Mouse (Mus musculus) limb, embryonic 14.5 days (tissue): ENCODE data around the gene Tmem104. TPM values are rescaled to one million over a fixed set of nuclear protein-coding genes. Genes with fewer than 3 reads are reported as not detected.

Source experiments
- ATAC-seq: fragments of 200-750 bp; cut with Nextera tagmentation; 2 replicates; pipeline ENCODE4 v1.8.0; 2017; ENCODE audit warnings: low read depth, moderate number of reproducible peaks, moderate TSS enrichment; ENCODE audit not compliant: low FRiP score
- DNase-seq: peaks from one replicate; pipeline ENCODE4 v3.0.0-alpha.2; 2015; ENCODE audit warnings: low spot score
- H3K27ac ChIP-seq: fragments of 300-500 bp; sonication (generic); replicated peaks from 2 replicates; pipeline ENCODE4 v1.5.1; 2014; ENCODE audit warnings: low read depth, mild to moderate bottlenecking, low read length, moderate library complexity, mixed read lengths
- H3K27me3 ChIP-seq: fragments of 300-500 bp; sonication (generic); 2 replicates; pipeline ENCODE4 v1.6.1; 2014; ENCODE audit warnings: low read length, mixed read lengths; ENCODE audit not compliant: control insufficient read depth, insufficient read depth
- H3K36me3 ChIP-seq: fragments of 300-500 bp; sonication (generic); 2 replicates; pipeline ENCODE4 v1.6.1; 2014; ENCODE audit warnings: mild to moderate bottlenecking, low read length, moderate library complexity, mixed read lengths; ENCODE audit not compliant: control insufficient read depth, insufficient read depth
- H3K4me1 ChIP-seq: fragments of 300-500 bp; sonication (generic); 2 replicates; pipeline ENCODE4 v1.6.1; 2014; ENCODE audit warnings: antibody characterized with exemption, low read length, mixed read lengths; ENCODE audit not compliant: control insufficient read depth, insufficient read depth
- H3K4me2 ChIP-seq: fragments of 300-500 bp; sonication (generic); replicated peaks from 2 replicates; pipeline ENCODE4 v1.6.1; 2014; ENCODE audit warnings: low read depth, mild to moderate bottlenecking, low read length, moderate library complexity; ENCODE audit not compliant: severe bottlenecking
- H3K4me3 ChIP-seq: fragments of 300-500 bp; sonication (generic); replicated peaks from 2 replicates; pipeline ENCODE4 v1.5.1; 2014; ENCODE audit warnings: low read length
- H3K9ac ChIP-seq: fragments of 300-500 bp; sonication (generic); 2 replicates; pipeline ENCODE4 v1.6.1; 2014; ENCODE audit warnings: mild to moderate bottlenecking, low read depth, low read length, moderate library complexity; ENCODE audit not compliant: severe bottlenecking
- H3K9me3 ChIP-seq: fragments of 300-500 bp; sonication (generic); 2 replicates; pipeline ENCODE4 v1.6.1; 2016; ENCODE audit warnings: low read length; ENCODE audit not compliant: control insufficient read depth
- POLR2A ChIP-seq: fragments of 200-500 bp; IDR thresholded peaks from 2 replicates; pipeline ENCODE4 v1.8.0; 2012; ENCODE audit warnings: inconsistent platforms, mild to moderate bottlenecking, moderate library complexity, borderline replicate concordance; ENCODE audit not compliant: insufficient read depth, insufficient read length; ENCODE audit errors: extremely low read depth
- WGBS: fragments of 180-500 bp; shearing (Covaris S2); extraction: QIAGEN DNeasy Blood & Tissue Kit; methylation state at CpG from one replicate; pipeline ENCODE4 v1.1.7; 2014; 5-methylcytosine and 5-hydroxymethylcytosine counted together
- microRNA-seq: library from miRNA; unstranded; fragments of <30 nt; microRNA quantifications from one replicate; pipeline ENCODE4, GENCODE M21; 2016
- polyA plus RNA-seq, 2 experiments: library from polyadenylated mRNA; depleted of rRNA in 1 of 2; stranded (reverse) in 1 of 2; unstranded in 1 of 2; fragments of >200 nt; fragmentation: Nextera tagmentation in 1 of 2; extraction: Ambion mirVana in 1 of 2; gene quantifications; 2 replicates each; pipeline versions ENCODE4 v1.2.1 to v1.2.3; 2012 to 2014

The Tmem104 gene
- polyA plus RNA-seq, 2 experiments: 9.2 to 12.4 TPM

GRCm38 (mm10) chr11:115289885-115290284 is 102.6 kb downstream of the Tmem104 start:
- Histone ChIP-seq H3K27ac (no peak overlapping the region), H3K9ac (no peak overlapping the region), H3K27me3 (no peaks in the 10 kb centered on the region), H3K36me3 (no peaks in the 10 kb centered on the region), H3K9me3 (no peaks in the 10 kb centered on the region), H3K4me1 (no peaks in the 10 kb centered on the region), H3K4me2 (no peak overlapping the region), H3K4me3 (no peak overlapping the region)
- no peak for DNase-seq
- ATAC-seq: no peak
- WGBS: 70% methylated on average over 8 of the region's 8 CpGs
- TF ChIP-seq POLR2A: no peak

- Histone ChIP-seq H3K4me1 (no peaks in the 10 kb centered on the region), H3K9ac (no peak overlapping the region), H3K9me3 (no peaks in the 10 kb centered on the region), H3K27ac (no peak overlapping the region), H3K27me3 (no peaks in the 10 kb centered on the region), H3K36me3 (no peaks in the 10 kb centered on the region), H3K4me3 (no peak overlapping the region), H3K4me2 (no peak overlapping the region)
- ATAC-seq (no peak), DNase-seq (no peak)
- WGBS: 89% methylated on average over 1 of the region's 1 CpGs
- no peak for TF ChIP-seq POLR2A
Observed at GRCm38 (mm10) chr11:115290314-115290713, 103.0 kb downstream of the Tmem104 start.

GRCm38 (mm10) chr11:115290919-115291318 is 103.6 kb downstream of the Tmem104 start:
- H3K4me3 ChIP-seq: no peak overlapping the region
- no peaks in the 10 kb centered on the region for H3K9me3 ChIP-seq
- TF ChIP-seq POLR2A: no peak
- ATAC-seq (no peak), DNase-seq (no peak)
- no peak overlapping the region for H3K9ac ChIP-seq
- H3K27ac ChIP-seq: no peak overlapping the region
- H3K27me3 ChIP-seq: no peaks in the 10 kb centered on the region
- H3K4me2 ChIP-seq: no peak overlapping the region
- no peaks in the 10 kb centered on the region for H3K4me1 ChIP-seq
- WGBS: 76% methylated on average over 6 of the region's 6 CpGs
- no peaks in the 10 kb centered on the region for H3K36me3 ChIP-seq

GRCm38 (mm10) chr11:115291503-115291902 is 104.2 kb downstream of the Tmem104 start:
- ATAC-seq: no peak
- no peak overlapping the region for H3K4me2 ChIP-seq
- no peaks in the 10 kb centered on the region for H3K9me3 ChIP-seq
- H3K4me1 ChIP-seq: no peaks in the 10 kb centered on the region
- no peak for DNase-seq
- H3K4me3 ChIP-seq: no peak overlapping the region
- no peak overlapping the region for H3K27ac ChIP-seq
- H3K36me3 ChIP-seq: no peaks in the 10 kb centered on the region
- peaks cover 3% of the 10 kb centered on the region; the same call in 1 of the 2 replicates for H3K27me3 ChIP-seq
- 80% methylated on average over 10 of the region's 10 CpGs for WGBS
- H3K9ac ChIP-seq: no peak overlapping the region
- no peak for TF ChIP-seq POLR2A

GRCm38 (mm10) chr11:115292631-115293375 is 105.5 kb downstream of the Tmem104 start:
- no peak for TF ChIP-seq POLR2A
- H3K4me1 ChIP-seq: no peaks in the 10 kb centered on the region
- no peaks in the 10 kb centered on the region for H3K36me3 ChIP-seq
- no peak overlapping the region for H3K27ac ChIP-seq
- DNase-seq (no peak), ATAC-seq (no peak)
- no peak overlapping the region for H3K4me2 ChIP-seq
- peaks cover 16% of the 10 kb centered on the region for H3K27me3 ChIP-seq
- no peak overlapping the region for H3K4me3 ChIP-seq
- WGBS: 60% methylated on average over 14 of the region's 14 CpGs
- H3K9ac ChIP-seq: no peak overlapping the region
- no peaks in the 10 kb centered on the region for H3K9me3 ChIP-seq

- H3K4me1 ChIP-seq: no peaks in the 10 kb centered on the region
- ATAC-seq: no peak
- no peak overlapping the region for H3K9ac ChIP-seq
- no peak overlapping the region for H3K27ac ChIP-seq
- DNase-seq: no peak
- H3K4me2 ChIP-seq: no peak overlapping the region
- H3K36me3 ChIP-seq: no peaks in the 10 kb centered on the region
- H3K9me3 ChIP-seq: no peaks in the 10 kb centered on the region
- no peak for TF ChIP-seq POLR2A
- no peak overlapping the region for H3K4me3 ChIP-seq
- WGBS: 87% methylated on average over 11 of the region's 11 CpGs
- peaks cover 27% of the 10 kb centered on the region for H3K27me3 ChIP-seq
Observed at GRCm38 (mm10) chr11:115295939-115296338, 108.7 kb downstream of the Tmem104 start.

Small RNAs within 50 kb of the gene (microRNA-seq; reads per million reads assigned to microRNA genes)
- not detected for gene Gm25837

Other genes starting within 250 kb of the Tmem104 start
- gene Cd300c, start 218.3 kb upstream of the Tmem104 start, polyA plus RNA-seq (2012; rRNA removed): not detected in 2 replicates
- not detected in 2 replicates for gene Cd300c, start 218.3 kb upstream of the Tmem104 start, polyA plus RNA-seq (2014; fragmentation: Nextera tagmentation; extraction: Ambion mirVana)
- gene Cd300ld, start 197.6 kb upstream of the Tmem104 start, polyA plus RNA-seq (2012; rRNA removed): 0.13 and 0.22 TPM in 2 replicates
- 0.29 and 0.36 TPM in 2 replicates for gene Cd300ld, start 197.6 kb upstream of the Tmem104 start, polyA plus RNA-seq (2014; fragmentation: Nextera tagmentation; extraction: Ambion mirVana)
- 2.4 and 2.7 TPM in 2 replicates for gene Cd300c2, start 185.6 kb upstream of the Tmem104 start, polyA plus RNA-seq (2012; rRNA removed)
- gene Cd300c2, start 185.6 kb upstream of the Tmem104 start, polyA plus RNA-seq (2014; fragmentation: Nextera tagmentation; extraction: Ambion mirVana): 4.0 and 4.1 TPM in 2 replicates
- 0.23 TPM in 1 of 2 replicates, not detected in the other for gene Cd300ld2, start 171.3 kb upstream of the Tmem104 start, polyA plus RNA-seq (2012; rRNA removed)
- not detected in 2 replicates for gene Cd300ld2, start 171.3 kb upstream of the Tmem104 start, polyA plus RNA-seq (2014; fragmentation: Nextera tagmentation; extraction: Ambion mirVana)
- 0.18 TPM in 1 of 2 replicates, not detected in the other for gene Cd300ld4, start 160.5 kb upstream of the Tmem104 start, polyA plus RNA-seq (2012; rRNA removed)
- not detected in 2 replicates for gene Cd300ld4, start 160.5 kb upstream of the Tmem104 start, polyA plus RNA-seq (2014; fragmentation: Nextera tagmentation; extraction: Ambion mirVana)
- 0.24 and 0.48 TPM in 2 replicates for gene Cd300ld5, start 149.7 kb upstream of the Tmem104 start, polyA plus RNA-seq (2012; rRNA removed)
- not detected in 2 replicates for gene Cd300ld5, start 149.7 kb upstream of the Tmem104 start, polyA plus RNA-seq (2014; fragmentation: Nextera tagmentation; extraction: Ambion mirVana)
- gene Cd300ld3, start 139.1 kb upstream of the Tmem104 start, polyA plus RNA-seq (2012; rRNA removed): 0.37 and 0.65 TPM in 2 replicates
- not detected in 2 replicates for gene Cd300ld3, start 139.1 kb upstream of the Tmem104 start, polyA plus RNA-seq (2014; fragmentation: Nextera tagmentation; extraction: Ambion mirVana)
- 0.10 and 0.15 TPM in 2 replicates for gene Cd300e, start 125.3 kb upstream of the Tmem104 start, polyA plus RNA-seq (2012; rRNA removed)
- gene Cd300e, start 125.3 kb upstream of the Tmem104 start, polyA plus RNA-seq (2014; fragmentation: Nextera tagmentation; extraction: Ambion mirVana): 0.08 and 0.10 TPM in 2 replicates
- 1.5 and 1.7 TPM in 2 replicates for gene Rab37, start 96.1 kb upstream of the Tmem104 start, polyA plus RNA-seq (2012; rRNA removed)
- 1.5 and 1.8 TPM in 2 replicates for gene Rab37, start 96.1 kb upstream of the Tmem104 start, polyA plus RNA-seq (2014; fragmentation: Nextera tagmentation; extraction: Ambion mirVana)
- 0.35 and 0.65 TPM in 2 replicates for gene Cd300lf, start 53.5 kb upstream of the Tmem104 start, polyA plus RNA-seq (2012; rRNA removed)
- gene Cd300lf, start 53.5 kb upstream of the Tmem104 start, polyA plus RNA-seq (2014; fragmentation: Nextera tagmentation; extraction: Ambion mirVana): 0.14 and 0.29 TPM in 2 replicates
- gene Slc9a3r1, start 24.1 kb upstream of the Tmem104 start, polyA plus RNA-seq (2012; rRNA removed): 19.1 and 22.0 TPM in 2 replicates
- 29.9 and 33.7 TPM in 2 replicates for gene Slc9a3r1, start 24.1 kb upstream of the Tmem104 start, polyA plus RNA-seq (2014; fragmentation: Nextera tagmentation; extraction: Ambion mirVana)
- gene Nat9, start 372 bp downstream of the Tmem104 start, polyA plus RNA-seq (2012; rRNA removed): 25.6 and 32.1 TPM in 2 replicates
- 20.0 and 24.3 TPM in 2 replicates for gene Nat9, start 372 bp downstream of the Tmem104 start, polyA plus RNA-seq (2014; fragmentation: Nextera tagmentation; extraction: Ambion mirVana)
- gene Grin2c, start 79.8 kb downstream of the Tmem104 start, polyA plus RNA-seq (2012; rRNA removed): 0.20 and 0.21 TPM in 2 replicates
- not detected in 2 replicates for gene Grin2c, start 79.8 kb downstream of the Tmem104 start, polyA plus RNA-seq (2014; fragmentation: Nextera tagmentation; extraction: Ambion mirVana)
- 16.8 and 21.8 TPM in 2 replicates for gene Fdxr, start 89.6 kb downstream of the Tmem104 start, polyA plus RNA-seq (2012; rRNA removed)
- gene Fdxr, start 89.6 kb downstream of the Tmem104 start, polyA plus RNA-seq (2014; fragmentation: Nextera tagmentation; extraction: Ambion mirVana): 11.5 and 13.0 TPM in 2 replicates
- gene Fads6, start 110.2 kb downstream of the Tmem104 start, polyA plus RNA-seq (2012; rRNA removed): 0.35 and 0.40 TPM in 2 replicates
- gene Fads6, start 110.2 kb downstream of the Tmem104 start, polyA plus RNA-seq (2014; fragmentation: Nextera tagmentation; extraction: Ambion mirVana): 0.12 TPM in 1 of 2 replicates, not detected in the other
- 0.29 and 0.44 TPM in 2 replicates for gene Otop2, start 119.7 kb downstream of the Tmem104 start, polyA plus RNA-seq (2012; rRNA removed)
- gene Otop2, start 119.7 kb downstream of the Tmem104 start, polyA plus RNA-seq (2014; fragmentation: Nextera tagmentation; extraction: Ambion mirVana): 0.08 and 0.19 TPM in 2 replicates
- not detected in 2 replicates for gene Ush1g, start 134.6 kb downstream of the Tmem104 start, polyA plus RNA-seq (2012; rRNA removed)
- not detected in 2 replicates for gene Ush1g, start 134.6 kb downstream of the Tmem104 start, polyA plus RNA-seq (2014; fragmentation: Nextera tagmentation; extraction: Ambion mirVana)
- gene Otop3, start 147.2 kb downstream of the Tmem104 start, polyA plus RNA-seq (2012; rRNA removed): not detected in 2 replicates
- gene Otop3, start 147.2 kb downstream of the Tmem104 start, polyA plus RNA-seq (2014; fragmentation: Nextera tagmentation; extraction: Ambion mirVana): not detected in 2 replicates
- gene Hid1, start 180.3 kb downstream of the Tmem104 start, polyA plus RNA-seq (2012; rRNA removed): 4.5 and 5.9 TPM in 2 replicates
- gene Hid1, start 180.3 kb downstream of the Tmem104 start, polyA plus RNA-seq (2014; fragmentation: Nextera tagmentation; extraction: Ambion mirVana): 2.1 and 2.3 TPM in 2 replicates
- 18.8 and 23.9 TPM in 2 replicates for gene Cdr2l, start 194.4 kb downstream of the Tmem104 start, polyA plus RNA-seq (2012; rRNA removed)
- gene Cdr2l, start 194.4 kb downstream of the Tmem104 start, polyA plus RNA-seq (2014; fragmentation: Nextera tagmentation; extraction: Ambion mirVana): 10.9 and 11.1 TPM in 2 replicates
- gene Mrpl58, start 216.3 kb downstream of the Tmem104 start, polyA plus RNA-seq (2012; rRNA removed): 76.7 and 92.2 TPM in 2 replicates
- 169 and 181 TPM in 2 replicates for gene Mrpl58, start 216.3 kb downstream of the Tmem104 start, polyA plus RNA-seq (2014; fragmentation: Nextera tagmentation; extraction: Ambion mirVana)
- gene Atp5h, start 232.5 kb downstream of the Tmem104 start, polyA plus RNA-seq (2012; rRNA removed): 294 and 427 TPM in 2 replicates
- gene Atp5h, start 232.5 kb downstream of the Tmem104 start, polyA plus RNA-seq (2014; fragmentation: Nextera tagmentation; extraction: Ambion mirVana): 870 and 933 TPM in 2 replicates
- 30.0 and 30.5 TPM in 2 replicates for gene Kctd2, start 232.6 kb downstream of the Tmem104 start, polyA plus RNA-seq (2012; rRNA removed)
- 26.3 and 27.8 TPM in 2 replicates for gene Kctd2, start 232.6 kb downstream of the Tmem104 start, polyA plus RNA-seq (2014; fragmentation: Nextera tagmentation; extraction: Ambion mirVana)